Mouse (Mus musculus) lung, embryonic 14.5 days (tissue): ENCODE measurements around the gene Akt3. TPM values are rescaled to one million over a fixed set of nuclear protein-coding genes. Genes with fewer than 3 reads are reported as not detected.

Experiments used
- ATAC-seq: fragments of 200-750 bp; cut with Nextera tagmentation; 2 replicates; pipeline ENCODE4 v1.8.0; 2017; ENCODE audit warnings: mild to moderate bottlenecking, moderate TSS enrichment, moderate library complexity; ENCODE audit not compliant: insufficient read depth
- DNase-seq: peaks from one replicate; pipeline ENCODE4 v3.0.0-alpha.2; 2015
- H3K27ac ChIP-seq: fragments of 300-500 bp; sonication (generic); 2 replicates; pipeline ENCODE4 v1.5.1; 2014; ENCODE audit warnings: low read depth, mild to moderate bottlenecking, moderate library complexity
- H3K27me3 ChIP-seq: fragments of 300-500 bp; sonication (generic); 2 replicates; pipeline ENCODE4 v1.6.1; 2014; ENCODE audit warnings: low read length, control low read depth; ENCODE audit not compliant: insufficient read depth
- H3K36me3 ChIP-seq: fragments of 300-500 bp; sonication (generic); 2 replicates; pipeline ENCODE4 v1.6.1; 2014; ENCODE audit warnings: control low read depth; ENCODE audit not compliant: insufficient read depth
- H3K4me1 ChIP-seq: fragments of 300-500 bp; sonication (generic); 2 replicates; pipeline ENCODE4 v1.6.1; 2014; ENCODE audit warnings: antibody characterized with exemption, control low read depth; ENCODE audit not compliant: insufficient read depth
- H3K4me2 ChIP-seq: fragments of 300-500 bp; sonication (generic); 2 replicates; pipeline ENCODE4 v1.6.1; 2014; ENCODE audit warnings: mild to moderate bottlenecking
- H3K4me3 ChIP-seq: fragments of 300-500 bp; sonication (generic); 2 replicates; pipeline ENCODE4 v1.5.1; 2014; ENCODE audit warnings: low read depth, low read length
- H3K9ac ChIP-seq: fragments of 300-500 bp; sonication (generic); 2 replicates; pipeline ENCODE4 v1.6.1; 2014
- H3K9me3 ChIP-seq: fragments of 300-500 bp; sonication (generic); 2 replicates; pipeline ENCODE4 v1.6.1; 2016; ENCODE audit warnings: low read depth, low read length, control low read depth
- CTCF ChIP-seq: IDR thresholded peaks from 2 replicates; pipeline ENCODE4 v1.5.1; 2016; ENCODE audit warnings: antibody characterized with exemption, low read depth
- WGBS: fragments of 180-500 bp; shearing (Covaris S2); extraction: QIAGEN DNeasy Blood & Tissue Kit; methylation state at CpG from one replicate; pipeline ENCODE4 v1.1.7; 2014; 5-methylcytosine and 5-hydroxymethylcytosine counted together
- polyA plus RNA-seq: library from polyadenylated mRNA; unstranded; fragments of >200 nt; fragmentation: Nextera tagmentation; extraction: Ambion mirVana; gene quantifications from 2 replicates; pipeline ENCODE4 v1.2.1, GENCODE M21; 2014

Akt3 gene
- 6.8 and 6.9 TPM in 2 replicates for polyA plus RNA-seq

GRCm38 (mm10) chr1:177258034-177258342, at the start of gene Akt3:
Gene Akt3 (minus strand): TSS chr1:177258203.
- peak within 1 kb of the TSS; percentile 88 for H3K9ac ChIP-seq
- no peaks in the 10 kb centered on the region for H3K27me3 ChIP-seq
- H3K4me1 ChIP-seq = 0 out of 2 replicates have a peak, but pooled peaks cover 3% of the 10 kb centered on the region
- TF ChIP-seq CTCF = no peak
- ATAC-seq (no peak; the same call in 1 of the 2 replicates), DNase-seq (no peak)
- 2% methylated on average over 11 of the region's 32 CpGs for WGBS
- H3K9me3 ChIP-seq = no peaks in the 10 kb centered on the region
- H3K4me3 ChIP-seq = peak within 1 kb of the TSS; percentile 87
- peak within 1 kb of the TSS; percentile 92 for H3K4me2 ChIP-seq
- H3K36me3 ChIP-seq = no peaks in the 10 kb centered on the region
- H3K27ac ChIP-seq = peak within 1 kb of the TSS; percentile 97

GRCm38 (mm10) chr1:177307549-177307948, 49.5 kb upstream of the Akt3 start:
- ATAC-seq = no peak
- Histone ChIP-seq H3K9ac (no peak overlapping the region), H3K4me2 (no peak overlapping the region), H3K36me3 (no peaks in the 10 kb centered on the region), H3K9me3 (no peaks in the 10 kb centered on the region), H3K4me1 (no peaks in the 10 kb centered on the region), H3K27ac (no peak overlapping the region), H3K27me3 (no peaks in the 10 kb centered on the region), H3K4me3 (no peak overlapping the region)
- WGBS = 81% methylated on average over 11 of the region's 11 CpGs
- TF ChIP-seq CTCF = no peak
- no peak for DNase-seq

- DNase-seq (no peak), ATAC-seq (no peak)
- Histone ChIP-seq H3K9me3 (no peaks in the 10 kb centered on the region), H3K4me1 (no peaks in the 10 kb centered on the region), H3K9ac (no peak overlapping the region), H3K4me3 (no peak overlapping the region), H3K27me3 (no peaks in the 10 kb centered on the region), H3K27ac (no peak overlapping the region), H3K4me2 (no peak overlapping the region), H3K36me3 (no peaks in the 10 kb centered on the region)
- TF ChIP-seq CTCF = no peak
- 84% methylated on average over 1 of the region's 1 CpGs for WGBS
These were observed 40.2 kb upstream of the Akt3 start for GRCm38 (mm10) chr1:177298231-177298630.

GRCm38 (mm10) chr1:177286764-177287163, 28.8 kb upstream of the Akt3 start:
- TF ChIP-seq CTCF = no peak
- no peak for DNase-seq
- H3K36me3 ChIP-seq = no peaks in the 10 kb centered on the region
- H3K4me3 ChIP-seq = no peak overlapping the region
- no peak overlapping the region for H3K9ac ChIP-seq
- H3K9me3 ChIP-seq = no peaks in the 10 kb centered on the region
- ATAC-seq = no peak
- H3K27ac ChIP-seq = no peak overlapping the region
- no peak overlapping the region for H3K4me2 ChIP-seq
- 34% methylated on average over 3 of the region's 3 CpGs for WGBS
- H3K27me3 ChIP-seq = no peaks in the 10 kb centered on the region
- H3K4me1 ChIP-seq = no peaks in the 10 kb centered on the region

- Histone ChIP-seq H3K9me3 (no peaks in the 10 kb centered on the region), H3K4me3 (no peak overlapping the region), H3K9ac (no peak overlapping the region), H3K4me2 (no peak overlapping the region), H3K4me1 (no peaks in the 10 kb centered on the region), H3K27me3 (no peaks in the 10 kb centered on the region), H3K27ac (no peak overlapping the region), H3K36me3 (no peaks in the 10 kb centered on the region)
- TF ChIP-seq CTCF = no peak
- DNase-seq = no peak
- ATAC-seq = no peak
These were observed 23.9 kb upstream of the Akt3 start for GRCm38 (mm10) chr1:177281925-177282324.

- Histone ChIP-seq H3K9ac (no peak overlapping the region), H3K9me3 (no peaks in the 10 kb centered on the region), H3K4me1 (no peaks in the 10 kb centered on the region), H3K4me3 (no peak overlapping the region), H3K4me2 (no peak overlapping the region), H3K27ac (no peak overlapping the region), H3K36me3 (no peaks in the 10 kb centered on the region), H3K27me3 (no peaks in the 10 kb centered on the region)
- WGBS = 62% methylated on average over 5 of the region's 5 CpGs
- TF ChIP-seq CTCF = no peak
- ATAC-seq (peak; percentile 65; the same call in 1 of the 2 replicates), DNase-seq (peak; percentile 59)
These were observed 19.4 kb upstream of the Akt3 start for GRCm38 (mm10) chr1:177277361-177277760.

- ATAC-seq (no peak), DNase-seq (no peak)
- Histone ChIP-seq H3K9ac (no peak overlapping the region), H3K9me3 (no peaks in the 10 kb centered on the region), H3K4me2 (no peak overlapping the region), H3K4me1 (no peaks in the 10 kb centered on the region), H3K4me3 (no peak overlapping the region), H3K27me3 (no peaks in the 10 kb centered on the region), H3K36me3 (no peaks in the 10 kb centered on the region), H3K27ac (no peak overlapping the region)
- no peak for TF ChIP-seq CTCF
- WGBS = 79% methylated on average over 1 of the region's 1 CpGs
These were observed 9.6 kb upstream of the Akt3 start for GRCm38 (mm10) chr1:177267645-177268044.

GRCm38 (mm10) chr1:177262926-177263325, 4.9 kb upstream of the Akt3 start:
- no peak for ATAC-seq
- no peak for TF ChIP-seq CTCF
- H3K36me3 ChIP-seq = no peaks in the 10 kb centered on the region

More at GRCm38 (mm10) chr1:177262926-177263325, 4.9 kb upstream of the Akt3 start:
- Histone ChIP-seq H3K4me3 (no peak overlapping the region), H3K4me1 (0 out of 2 replicates have a peak, but pooled peaks cover 3% of the 10 kb centered on the region), H3K9me3 (no peaks in the 10 kb centered on the region), H3K27me3 (no peaks in the 10 kb centered on the region), H3K9ac (no peak overlapping the region), H3K4me2 (no peak overlapping the region), H3K27ac (no peak overlapping the region)
- DNase-seq = no peak
- WGBS = 57% methylated on average over 2 of the region's 2 CpGs
